Mouse (Mus musculus): ENCODE measurements around the gene Syne3. TPM values are rescaled to one million over a fixed set of nuclear protein-coding genes. Genes with fewer than 3 reads are reported as not detected.

Syne3 gene
- polyA plus RNA-seq, 1 experiment from 2014 or later = 0.51 TPM

DNA sequence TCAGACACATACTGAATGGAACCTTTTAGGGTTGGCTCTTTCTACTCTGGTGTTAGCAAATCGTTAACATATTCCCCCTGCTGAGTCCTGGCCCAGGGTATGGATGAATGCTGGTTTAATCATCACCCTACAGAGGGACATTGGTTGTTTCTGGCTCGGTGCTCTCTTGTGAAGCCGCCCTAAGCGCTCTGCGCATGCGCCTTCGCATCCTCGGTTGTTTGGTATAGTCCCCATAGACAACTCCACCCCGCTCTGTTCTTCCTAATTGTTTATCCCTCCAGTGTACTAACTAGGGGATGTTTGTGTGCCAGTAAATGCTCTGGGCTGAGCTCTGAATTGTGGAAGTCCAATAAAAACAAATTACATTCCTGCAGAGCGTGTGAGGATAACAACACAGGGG lies 7.0 kb upstream of the Syne3 start:
- ATAC-seq (ENCODE audit: low FRiP score, low TSS enrichment) = peak; percentile 67; the same call in 1 of the 2 replicates
- WGBS = 67% methylated on average over 10 of the region's 10 CpGs
- Histone ChIP-seq H3K4me2 (replicated peaks; ENCODE audit: low read depth, low read length) (no peak overlapping the region), H3K27ac (ENCODE audit: low read depth, low read length) (peak overlapping the region; percentile 62; the same call in 1 of the 2 replicates), H3K36me3 (ENCODE audit: control insufficient read depth, insufficient read depth, low read length) (no peaks in the 10 kb centered on the region), H3K4me3 (ENCODE audit: low read length) (no peak overlapping the region), H3K9ac (ENCODE audit: low read depth, low read length) (no peak overlapping the region), H3K4me1 (ENCODE audit: control insufficient read depth, insufficient read depth, low read length) (0 out of 2 replicates have a peak, but pooled peaks cover 5% of the 10 kb centered on the region), H3K9me3 (ENCODE audit: control insufficient read depth, low read length) (no peaks in the 10 kb centered on the region), H3K27me3 (ENCODE audit: control insufficient read depth, insufficient read depth, low read length) (no peaks in the 10 kb centered on the region)

DNA sequence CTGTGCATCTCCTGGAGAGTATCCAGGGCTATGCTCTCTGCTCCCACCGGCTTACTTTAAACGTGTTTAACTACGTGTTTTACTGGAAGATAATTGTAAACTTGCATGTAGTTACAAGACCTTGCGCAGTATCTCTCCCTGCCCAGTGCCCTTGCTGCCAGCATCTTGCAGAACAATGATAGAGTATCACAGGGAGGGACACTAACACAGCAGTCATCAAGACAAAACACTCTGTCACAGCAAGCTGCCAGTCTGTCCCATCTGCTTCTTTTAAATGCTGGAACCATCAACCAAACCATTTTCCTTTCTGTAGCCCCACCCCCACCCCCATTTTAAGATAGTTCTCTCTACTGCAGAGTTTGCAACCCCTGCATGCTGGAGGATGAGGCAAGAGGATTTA lies 6.6 kb upstream of the Syne3 start:
- H3K9ac ChIP-seq (ENCODE audit: low read depth, low read length) = no peak overlapping the region
- H3K4me1 ChIP-seq (ENCODE audit: control insufficient read depth, insufficient read depth, low read length) = 0 out of 2 replicates have a peak, but pooled peaks cover 5% of the 10 kb centered on the region
- ATAC-seq (ENCODE audit: low FRiP score, low TSS enrichment) = 0 out of 2 replicates have a peak, but pooled peaks have one; percentile 10
- H3K27me3 ChIP-seq (ENCODE audit: control insufficient read depth, insufficient read depth, low read length) = no peaks in the 10 kb centered on the region
- no peak overlapping the region for H3K4me2 ChIP-seq (replicated peaks; ENCODE audit: low read depth, low read length)
- WGBS = 59% methylated on average over 4 of the region's 4 CpGs
- H3K9me3 ChIP-seq (ENCODE audit: control insufficient read depth, low read length) = no peaks in the 10 kb centered on the region
- no peak overlapping the region for H3K4me3 ChIP-seq (ENCODE audit: low read length)
- H3K27ac ChIP-seq (ENCODE audit: low read depth, low read length) = peak overlapping the region; percentile 62; the same call in 1 of the 2 replicates
- H3K36me3 ChIP-seq (ENCODE audit: control insufficient read depth, insufficient read depth, low read length) = no peaks in the 10 kb centered on the region

DNA sequence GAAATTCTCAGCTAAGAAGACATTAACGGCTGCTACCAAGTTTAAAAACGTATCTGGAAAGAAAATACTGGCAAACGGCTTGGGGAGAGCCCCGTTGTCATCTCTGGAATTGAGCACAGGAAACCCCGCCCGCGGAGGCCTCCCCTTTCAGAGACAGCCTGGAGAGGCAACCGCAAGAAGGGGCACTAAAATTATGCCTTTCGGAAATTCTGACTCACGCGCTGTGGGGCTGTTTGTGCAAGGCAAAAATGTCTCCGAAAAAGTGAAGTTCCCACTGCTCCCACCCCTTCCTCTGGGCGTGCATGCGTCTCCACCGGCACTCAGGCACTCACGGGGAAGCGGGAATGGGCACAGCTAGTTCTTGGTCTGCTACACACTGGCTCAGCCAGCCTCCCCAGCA lies 3.5 kb upstream of the Syne3 start:
- WGBS = 22% methylated on average over 17 of the region's 17 CpGs
- 0 out of 2 replicates have a peak, but pooled peaks cover 7% of the 10 kb centered on the region for H3K4me1 ChIP-seq (ENCODE audit: control insufficient read depth, insufficient read depth, low read length)
- no peak for ATAC-seq (ENCODE audit: low FRiP score, low TSS enrichment)
- H3K4me3 ChIP-seq (ENCODE audit: low read length) = no peak overlapping the region
- peaks cover 12% of the 10 kb centered on the region for H3K27me3 ChIP-seq (ENCODE audit: control insufficient read depth, insufficient read depth, low read length)
- no peak overlapping the region for H3K9ac ChIP-seq (ENCODE audit: low read depth, low read length)
- H3K4me2 ChIP-seq (replicated peaks; ENCODE audit: low read depth, low read length) = no peak overlapping the region; the same call in 1 of the 2 replicates
- no peak overlapping the region; the same call in 1 of the 2 replicates for H3K27ac ChIP-seq (ENCODE audit: low read depth, low read length)
- no peaks in the 10 kb centered on the region for H3K9me3 ChIP-seq (ENCODE audit: control insufficient read depth, low read length)
- no peaks in the 10 kb centered on the region for H3K36me3 ChIP-seq (ENCODE audit: control insufficient read depth, insufficient read depth, low read length)

DNA sequence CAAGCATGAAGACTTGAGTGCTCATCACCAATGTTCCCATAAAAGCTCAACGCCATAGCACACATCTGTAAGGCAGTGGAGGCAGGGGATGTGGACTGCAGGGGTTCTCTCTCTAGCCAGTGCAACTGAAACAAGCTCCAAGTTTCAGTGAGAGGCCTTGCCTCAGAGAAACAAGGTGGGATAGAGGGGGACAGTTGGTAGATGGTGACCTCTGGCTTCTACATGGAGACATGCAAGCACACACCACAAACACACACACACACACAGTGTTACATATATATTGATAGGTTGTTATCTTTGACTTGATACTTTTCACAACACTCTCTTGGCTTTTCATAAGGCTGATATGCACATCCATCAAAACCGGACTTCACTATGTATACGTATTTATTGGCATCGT lies 2.7 kb upstream of the Syne3 start:
- no peak overlapping the region for H3K4me3 ChIP-seq (ENCODE audit: low read length)
- ATAC-seq (ENCODE audit: low FRiP score, low TSS enrichment) = no peak
- no peak overlapping the region for H3K9ac ChIP-seq (ENCODE audit: low read depth, low read length)
- H3K27ac ChIP-seq (ENCODE audit: low read depth, low read length) = no peak overlapping the region
- no peaks in the 10 kb centered on the region for H3K9me3 ChIP-seq (ENCODE audit: control insufficient read depth, low read length)
- no peaks in the 10 kb centered on the region for H3K36me3 ChIP-seq (ENCODE audit: control insufficient read depth, insufficient read depth, low read length)
- peaks cover 17% of the 10 kb centered on the region for H3K27me3 ChIP-seq (ENCODE audit: control insufficient read depth, insufficient read depth, low read length)
- H3K4me2 ChIP-seq (replicated peaks; ENCODE audit: low read depth, low read length) = no peak overlapping the region
- 0 out of 2 replicates have a peak, but pooled peaks cover 7% of the 10 kb centered on the region for H3K4me1 ChIP-seq (ENCODE audit: control insufficient read depth, insufficient read depth, low read length)
- WGBS = 97% methylated on average over 4 of the region's 4 CpGs

DNA sequence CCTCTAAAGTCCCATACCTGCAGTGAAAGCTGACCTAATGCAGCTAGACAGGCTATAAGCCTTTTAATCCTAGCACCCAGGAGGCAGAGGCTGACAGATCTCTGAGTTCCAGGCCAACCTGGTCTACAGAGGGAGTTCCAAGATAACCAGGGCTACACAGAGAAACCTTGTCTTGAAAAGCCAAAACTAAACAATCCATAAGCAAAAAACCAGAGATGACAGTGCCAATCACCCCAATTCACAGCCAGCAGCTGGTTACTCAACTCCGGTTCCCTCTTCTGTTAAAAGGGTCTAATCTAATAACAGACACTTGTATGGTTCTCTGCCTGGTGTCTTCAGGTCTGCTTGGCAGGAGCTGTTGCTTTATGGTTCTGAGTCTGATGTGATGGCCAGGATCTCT lies 2.0 kb upstream of the Syne3 start:
- H3K27ac ChIP-seq (ENCODE audit: low read depth, low read length) = no peak overlapping the region
- no peaks in the 10 kb centered on the region for H3K36me3 ChIP-seq (ENCODE audit: control insufficient read depth, insufficient read depth, low read length)
- H3K4me3 ChIP-seq (ENCODE audit: low read length) = no peak overlapping the region
- 0 out of 2 replicates have a peak, but pooled peaks cover 7% of the 10 kb centered on the region for H3K4me1 ChIP-seq (ENCODE audit: control insufficient read depth, insufficient read depth, low read length)
- no peak overlapping the region for H3K9ac ChIP-seq (ENCODE audit: low read depth, low read length)
- no peak for ATAC-seq (ENCODE audit: low FRiP score, low TSS enrichment)
- peaks cover 17% of the 10 kb centered on the region for H3K27me3 ChIP-seq (ENCODE audit: control insufficient read depth, insufficient read depth, low read length)
- no peak overlapping the region for H3K4me2 ChIP-seq (replicated peaks; ENCODE audit: low read depth, low read length)
- no peaks in the 10 kb centered on the region for H3K9me3 ChIP-seq (ENCODE audit: control insufficient read depth, low read length)
- WGBS = 84% methylated on average over 1 of the region's 1 CpGs

DNA sequence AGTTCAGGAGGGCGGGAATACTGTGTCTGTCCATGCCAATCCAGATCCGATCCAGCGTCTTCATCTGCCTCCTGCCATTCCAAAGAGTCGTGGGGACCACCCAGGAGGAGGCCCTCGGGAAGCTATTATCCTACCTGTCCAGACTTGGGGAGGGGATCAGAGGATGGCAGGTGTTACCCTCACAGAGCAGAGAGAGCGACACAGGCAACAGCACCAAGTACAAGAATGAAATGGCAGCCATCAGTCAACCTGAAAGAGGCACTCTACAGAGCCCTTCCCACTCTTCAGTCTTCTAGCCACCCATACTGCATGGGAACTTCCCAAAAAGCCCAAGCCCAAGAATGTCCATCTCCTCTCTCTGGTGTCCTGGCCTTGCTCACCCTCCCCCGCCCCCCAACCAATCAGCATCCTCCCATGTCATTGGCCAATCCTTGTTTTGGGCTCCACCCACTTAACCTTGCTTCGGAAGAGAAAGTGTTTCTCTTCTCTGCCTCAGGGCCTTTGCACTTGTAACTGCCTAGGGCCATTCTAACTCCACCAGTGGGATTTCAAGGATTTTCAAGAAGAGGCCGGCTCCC lies 693 bp upstream of the Syne3 start:
- H3K4me1 ChIP-seq (ENCODE audit: control insufficient read depth, insufficient read depth, low read length) = 0 out of 2 replicates have a peak, but pooled peaks cover 2% of the 10 kb centered on the region
- H3K27ac ChIP-seq (ENCODE audit: low read depth, low read length) = no peak overlapping the region
- peaks cover 17% of the 10 kb centered on the region for H3K27me3 ChIP-seq (ENCODE audit: control insufficient read depth, insufficient read depth, low read length)
- H3K4me3 ChIP-seq (ENCODE audit: low read length) = peak overlapping the region; percentile 64
- no peaks in the 10 kb centered on the region for H3K9me3 ChIP-seq (ENCODE audit: control insufficient read depth, low read length)
- H3K36me3 ChIP-seq (ENCODE audit: control insufficient read depth, insufficient read depth, low read length) = no peaks in the 10 kb centered on the region
- peak overlapping the region; percentile 60 for H3K9ac ChIP-seq (ENCODE audit: low read depth, low read length)
- peak; percentile 44 for ATAC-seq (ENCODE audit: low FRiP score, low TSS enrichment)
- 16% methylated on average over 9 of the region's 9 CpGs for WGBS
- H3K4me2 ChIP-seq (replicated peaks; ENCODE audit: low read depth, low read length) = peak overlapping the region; percentile 94

DNA sequence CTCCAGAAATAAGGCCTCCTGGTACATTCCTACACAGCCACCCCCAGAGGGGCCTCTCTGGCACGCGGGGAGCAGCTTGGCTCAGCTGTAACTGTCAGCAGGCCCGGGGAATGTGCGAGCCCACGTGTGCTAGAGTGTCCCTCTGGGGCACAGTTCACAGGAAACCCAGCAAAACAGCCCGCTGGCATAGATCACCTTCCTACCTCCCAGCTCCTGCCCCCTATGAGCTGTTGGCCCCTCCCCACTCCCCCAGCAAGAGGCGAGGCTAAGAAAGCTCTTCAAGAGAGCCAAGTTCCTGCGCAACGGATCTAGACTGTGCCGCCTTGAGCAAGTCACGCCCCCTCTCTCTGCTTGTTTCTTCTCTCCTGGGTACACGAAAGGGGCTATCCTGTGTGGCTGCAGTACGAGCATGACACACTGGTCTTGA lies 844 bp downstream of the Syne3 start:
- Histone ChIP-seq H3K27ac (ENCODE audit: low read depth, low read length) (no peak overlapping the region), H3K36me3 (ENCODE audit: control insufficient read depth, insufficient read depth, low read length) (no peaks in the 10 kb centered on the region), H3K27me3 (ENCODE audit: control insufficient read depth, insufficient read depth, low read length) (peaks cover 17% of the 10 kb centered on the region), H3K4me2 (replicated peaks; ENCODE audit: low read depth, low read length) (peak overlapping the region; percentile 94), H3K9ac (ENCODE audit: low read depth, low read length) (0 out of 2 replicates have a peak overlapping the region, but pooled peaks have one; percentile 8), H3K4me1 (ENCODE audit: control insufficient read depth, insufficient read depth, low read length) (0 out of 2 replicates have a peak, but pooled peaks cover 2% of the 10 kb centered on the region), H3K9me3 (ENCODE audit: control insufficient read depth, low read length) (no peaks in the 10 kb centered on the region), H3K4me3 (ENCODE audit: low read length) (peak overlapping the region; percentile 64)
- ATAC-seq (ENCODE audit: low FRiP score, low TSS enrichment) = peak; percentile 43; the same call in 1 of the 2 replicates
- WGBS = 2% methylated on average over 13 of the region's 13 CpGs

DNA sequence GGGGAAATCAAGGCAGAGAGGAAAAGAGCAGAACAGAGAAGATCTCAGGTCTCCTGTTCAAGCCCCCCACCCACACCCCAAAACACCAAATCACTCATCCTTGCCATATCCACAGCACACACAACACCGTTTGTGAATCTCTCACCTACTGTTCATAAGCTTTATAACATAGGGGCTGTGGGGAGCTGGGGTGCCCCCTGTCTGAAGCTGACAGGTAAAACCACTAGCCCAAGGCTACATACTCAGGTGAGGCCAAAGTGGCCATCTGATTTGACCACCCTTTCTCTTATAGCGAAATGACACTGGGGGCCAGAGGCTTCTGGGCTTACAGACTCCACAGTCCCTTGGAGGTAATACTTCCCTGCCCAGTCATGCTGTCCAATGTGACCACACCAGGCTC lies 1.5 kb downstream of the Syne3 start:
- peaks cover 17% of the 10 kb centered on the region for H3K27me3 ChIP-seq (ENCODE audit: control insufficient read depth, insufficient read depth, low read length)
- no peak overlapping the region for H3K9ac ChIP-seq (ENCODE audit: low read depth, low read length)
- ATAC-seq (ENCODE audit: low FRiP score, low TSS enrichment) = no peak
- no peak overlapping the region for H3K4me3 ChIP-seq (ENCODE audit: low read length)
- H3K4me2 ChIP-seq (replicated peaks; ENCODE audit: low read depth, low read length) = no peak overlapping the region; the same call in 1 of the 2 replicates
- WGBS = 55% methylated on average over 2 of the region's 2 CpGs
- H3K4me1 ChIP-seq (ENCODE audit: control insufficient read depth, insufficient read depth, low read length) = peaks cover 2% of the 10 kb centered on the region; the same call in 1 of the 2 replicates
- no peak overlapping the region for H3K27ac ChIP-seq (ENCODE audit: low read depth, low read length)
- no peaks in the 10 kb centered on the region for H3K36me3 ChIP-seq (ENCODE audit: control insufficient read depth, insufficient read depth, low read length)
- no peaks in the 10 kb centered on the region for H3K9me3 ChIP-seq (ENCODE audit: control insufficient read depth, low read length)

DNA sequence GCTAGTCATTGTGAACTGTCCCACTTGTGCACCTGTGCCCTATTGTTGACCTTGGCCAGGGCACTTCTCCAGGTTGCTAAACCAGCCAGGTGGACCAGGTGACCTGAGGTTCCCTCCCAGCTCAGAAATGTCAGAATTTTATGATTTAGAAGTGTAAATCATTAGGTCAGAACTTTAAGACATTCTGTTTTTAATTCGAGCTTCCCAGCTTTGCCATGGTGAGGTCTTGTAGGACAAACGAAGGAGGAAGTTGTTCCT lies 4.0 kb downstream of the Syne3 start:
- Histone ChIP-seq H3K36me3 (ENCODE audit: control insufficient read depth, insufficient read depth, low read length) (no peaks in the 10 kb centered on the region), H3K4me2 (replicated peaks; ENCODE audit: low read depth, low read length) (no peak overlapping the region), H3K9ac (ENCODE audit: low read depth, low read length) (no peak overlapping the region), H3K4me1 (ENCODE audit: control insufficient read depth, insufficient read depth, low read length) (peaks cover 2% of the 10 kb centered on the region; the same call in 1 of the 2 replicates), H3K9me3 (ENCODE audit: control insufficient read depth, low read length) (no peaks in the 10 kb centered on the region), H3K27me3 (ENCODE audit: control insufficient read depth, insufficient read depth, low read length) (peaks cover 17% of the 10 kb centered on the region), H3K4me3 (ENCODE audit: low read length) (no peak overlapping the region), H3K27ac (ENCODE audit: low read depth, low read length) (no peak overlapping the region)
- no peak for ATAC-seq (ENCODE audit: low FRiP score, low TSS enrichment)
- WGBS = 75% methylated on average over 2 of the region's 2 CpGs
